Comparison of ENCODE assay signal across 11 mouse cellular contexts in genomic region chr7:132800868-132801267, GRCm38 (mm10). TPM values are rescaled to one million over a fixed set of nuclear protein-coding genes. Genes with fewer than 3 reads are reported as not detected.
DNase-seq lines count a peak whose midpoint lies in the region; ATAC-seq and TF ChIP-seq lines count a peak whose summit lies in the region.
"Had no signal": no experiment of that assay in that cellular context is flagged by ENCODE, and none has a peak within 500 bp of the region (broad histone marks: within the 10 kb centered on the region; RNA-seq: fewer than 3 reads in every experiment).

No protein-coding gene starts in this region.

- H3K9ac ChIP-seq in kidney, embryonic 15.5 days, result no peak overlapping the region

- 71% methylated on average over 10 of the region's 10 CpGs for WGBS in kidney, embryonic 15.5 days

- peak; percentile 28 for DNase-seq in gastrocnemius, adult 2 months
- no peak for DNase-seq in gastrocnemius, postnatal 14 days
- DNase-seq in ovary, postnatal 36 days (ENCODE audit: low spot score), result peak; percentile 45
- DNase-seq in ovary, adult 18-20 months (ENCODE audit: low spot score), result no peak
- no peak for DNase-seq in T-cell, adult 2 months (ENCODE audit: low spot score)
- DNase-seq in urinary bladder, adult 2 months (ENCODE audit: low spot score), result no peak
- DNase-seq in left cerebral cortex, postnatal 14 days (ENCODE audit: low spot score in 2 of 2), result no peak
- DNase-seq: retina, postnatal 1 day; thymus, postnatal 4 days had no signal

- no peak overlapping the region for H3K4me2 ChIP-seq in kidney, embryonic 15.5 days

- intact Hi-C loops in gastrocnemius, adult 2 months (cut with DNase I), result no loop called here
- intact Hi-C loops in gastrocnemius, postnatal 14 days (cut with DNase I; ENCODE audit: low total_unique reads), result no loop called here
- intact Hi-C loops in left cerebral cortex, postnatal 14 days (cut with DNase I), result no loop called here

- ATAC-seq in kidney, embryonic 15.5 days (replicated peaks; ENCODE audit: low FRiP score), result no peak
- ATAC-seq: forebrain, embryonic 16.5 days had no signal

- 0 out of 2 replicates have a peak, but pooled peaks cover 4% of the 10 kb centered on the region for H3K36me3 ChIP-seq in kidney, embryonic 15.5 days

- no peak overlapping the region for H3K4me3 ChIP-seq in gastrocnemius, adult 2 months
- no peak overlapping the region for H3K4me3 ChIP-seq in kidney, embryonic 15.5 days (replicated peaks)

- peaks cover 62% of the 10 kb centered on the region for H3K4me1 ChIP-seq in kidney, embryonic 15.5 days

- H3K9me3 ChIP-seq in kidney, embryonic 15.5 days (replicated peaks), result no peaks in the 10 kb centered on the region

- no peaks in the 10 kb centered on the region for H3K27me3 ChIP-seq in kidney, embryonic 15.5 days

- no peak for TF ChIP-seq CTCF in gastrocnemius, adult 2 months (IDR thresholded peaks at IDR 0.05)

- H3K27ac ChIP-seq in gastrocnemius, adult 2 months, result peak overlapping the region; percentile 98
- H3K27ac ChIP-seq in kidney, embryonic 15.5 days, result peak overlapping the region; percentile 72

RNA-seq across cellular contexts. Expression of gene Fam53b, which starts 12.8 kb away (rescaled TPM):
- total RNA-seq in gastrocnemius, adult 2 months (2021), result 10 to 100 TPM; 15.3 to 27.4 TPM
- total RNA-seq in gastrocnemius, postnatal 14 days (2021), result 10 to 100 TPM; 19.5 to 24.1 TPM
- polyA plus RNA-seq in kidney, embryonic 15.5 days (2015; fragmentation: Nextera tagmentation; extraction: Ambion mirVana), result 22.0 and 22.5 TPM in 2 replicates
- 11.2 and 15.8 TPM in 2 replicates for polyA plus RNA-seq in urinary bladder, adult 2 months (2012; rRNA removed)
- total RNA-seq in left cerebral cortex, postnatal 14 days (2021), result 10 to 100 TPM; 24.8 to 27.8 TPM

RNA-seq across cellular contexts. Expression of gene Eef1akmt2, which starts 51.6 kb away (rescaled TPM):
- 1 to 10 TPM; 5.9 to 6.2 TPM for total RNA-seq in gastrocnemius, adult 2 months (2021)
- total RNA-seq in gastrocnemius, postnatal 14 days (2021), result 1 to 10 TPM; 7.5 to 7.8 TPM
- polyA plus RNA-seq in kidney, embryonic 15.5 days (2015; fragmentation: Nextera tagmentation; extraction: Ambion mirVana), result 67.9 and 70.8 TPM in 2 replicates
- polyA plus RNA-seq in urinary bladder, adult 2 months (2012; rRNA removed), result 33.7 and 34.9 TPM in 2 replicates
- 10 to 100 TPM; 29.3 to 31.2 TPM for total RNA-seq in left cerebral cortex, postnatal 14 days (2021)

RNA-seq across cellular contexts. Expression of gene Abraxas2, which starts 58.2 kb away (rescaled TPM):
- 10 to 100 TPM; 24.0 to 24.1 TPM for total RNA-seq in gastrocnemius, adult 2 months (2021)
- 10 to 100 TPM; 18.3 to 20.2 TPM for total RNA-seq in gastrocnemius, postnatal 14 days (2021)
- 39.0 and 41.4 TPM in 2 replicates for polyA plus RNA-seq in kidney, embryonic 15.5 days (2015; fragmentation: Nextera tagmentation; extraction: Ambion mirVana)
- 24.0 and 24.7 TPM in 2 replicates for polyA plus RNA-seq in urinary bladder, adult 2 months (2012; rRNA removed)
- total RNA-seq in left cerebral cortex, postnatal 14 days (2021), result 10 to 100 TPM; 24.9 to 28.2 TPM

Comparison
In these comparisons a context has a peak if more than half of its experiments do, and no peak if none do; other contexts are left out.
1. DNase-seq: peak in gastrocnemius, adult 2 months (single experiment) and ovary, postnatal 36 days (single experiment); none in gastrocnemius, postnatal 14 days (single experiment), ovary, adult 18-20 months (single experiment), T-cell, adult 2 months (single experiment), urinary bladder, adult 2 months (single experiment) and left cerebral cortex, postnatal 14 days (0 of 2).